13 mouse cellular contexts compared by ENCODE assay signal in genomic region chr16:7638955-7639755, GRCm38 (mm10).
A peak's percentile ranks its signal among the peaks of the same experiment; 100 is the strongest.
DNase-seq lines count a peak whose midpoint lies in the region; ATAC-seq and TF ChIP-seq lines count a peak whose summit lies in the region.
"Had no signal": no experiment of that assay in that cellular context is flagged by ENCODE, and none has a peak within 500 bp of the region (broad histone marks: within the 10 kb centered on the region; RNA-seq: fewer than 3 reads in every experiment).

No protein-coding gene starts in this region.

- no peaks in the 10 kb centered on the region for H3K79me2 ChIP-seq in heart, adult 2 months (replicated peaks; ENCODE audit: control insufficient read depth, insufficient read depth, low read length)

- H3K4me3 ChIP-seq in heart, adult 2 months: no peak overlapping the region
- H3K4me3 ChIP-seq in hindbrain, embryonic 13.5 days: no peak overlapping the region
- no peak overlapping the region for H3K4me3 ChIP-seq in neural tube, embryonic 14.5 days (ENCODE audit: low read depth, low read length)
- H3K4me3 ChIP-seq: limb, embryonic 15.5 days had no signal

- no peaks in the 10 kb centered on the region for H3K4me1 ChIP-seq in heart, adult 2 months (ENCODE audit: control insufficient read depth, insufficient read depth, low read length)
- peaks cover 34% of the 10 kb centered on the region for H3K4me1 ChIP-seq in hindbrain, embryonic 13.5 days (replicated peaks)
- H3K4me1 ChIP-seq in neural tube, embryonic 14.5 days (ENCODE audit: control insufficient read depth, insufficient read depth, low read length): peaks cover 15% of the 10 kb centered on the region

- no peak overlapping the region for H3K27ac ChIP-seq in heart, adult 2 months
- peak overlapping the region; percentile 69 for H3K27ac ChIP-seq in hindbrain, embryonic 13.5 days
- peak overlapping the region; percentile 60 for H3K27ac ChIP-seq in neural tube, embryonic 14.5 days (ENCODE audit: low read depth, low read length)
- H3K27ac ChIP-seq: limb, embryonic 15.5 days had no signal

- no peak for TF ChIP-seq POLR2A in heart, adult 2 months (IDR thresholded peaks at IDR 0.05; ENCODE audit: insufficient read depth, low read depth, low read length)

- intact Hi-C loops in heart, adult 2 months (cut with DNase I): no loop called here

- no peaks in the 10 kb centered on the region for H3K27me3 ChIP-seq in heart, adult 2 months (ENCODE audit: control insufficient read depth, insufficient read depth, low read length)
- no peaks in the 10 kb centered on the region for H3K27me3 ChIP-seq in hindbrain, embryonic 13.5 days
- H3K27me3 ChIP-seq in neural tube, embryonic 14.5 days (ENCODE audit: control insufficient read depth, insufficient read depth, low read length): no peaks in the 10 kb centered on the region
- H3K27me3 ChIP-seq: limb, embryonic 15.5 days had no signal

- no peaks in the 10 kb centered on the region for H3K36me3 ChIP-seq in heart, adult 2 months (ENCODE audit: control insufficient read depth, insufficient read depth, low read length)
- H3K36me3 ChIP-seq in hindbrain, embryonic 13.5 days: no peaks in the 10 kb centered on the region
- no peaks in the 10 kb centered on the region for H3K36me3 ChIP-seq in neural tube, embryonic 14.5 days (ENCODE audit: control insufficient read depth, insufficient read depth, low read length)
- H3K36me3 ChIP-seq: limb, embryonic 15.5 days had no signal

- ATAC-seq in hindbrain, embryonic 13.5 days (ENCODE audit: low FRiP score): 0 out of 2 replicates have a peak, but pooled peaks have one; percentile 32
- no peak; the same call in 1 of the 2 replicates for ATAC-seq in neural tube, embryonic 14.5 days (ENCODE audit: low read depth)
- ATAC-seq in monocyte, adult 5-6 weeks (replicated peaks; ENCODE audit: insufficient number of reproducible peaks, low FRiP score, low TSS enrichment, poor library complexity, severe bottlenecking): no peak

- WGBS in heart, adult 2 months: 56% methylated on average over 15 of the region's 15 CpGs
- WGBS in hindbrain, embryonic 13.5 days: 36% methylated on average over 15 of the region's 15 CpGs
- 37% methylated on average over 15 of the region's 15 CpGs for WGBS in neural tube, embryonic 14.5 days

- no peak for TF ChIP-seq EP300 in heart, adult 2 months (IDR thresholded peaks at IDR 0.05; ENCODE audit: insufficient read depth, low read depth, low read length)

- no peak overlapping the region for H3K4me2 ChIP-seq in hindbrain, embryonic 13.5 days
- H3K4me2 ChIP-seq in neural tube, embryonic 14.5 days (ENCODE audit: low read depth, low read length): no peak overlapping the region
- H3K4me2 ChIP-seq: limb, embryonic 15.5 days had no signal

- peak; percentile 44 for DNase-seq in heart, adult 11 months
- DNase-seq in heart, adult 2 months: no peak
- peak; percentile 30 to 32 for DNase-seq in right cerebral cortex, postnatal 10 days (ENCODE audit: low spot score in 2 of 2)
- no peak for DNase-seq in right cerebral cortex, postnatal 14 days
- DNase-seq in kidney, postnatal 10 days: no peak
- DNase-seq: adrenal gland, postnatal 14 days; cerebellum, adult 11-12 months; kidney, adult 9 months; retina, postnatal 1 day had no signal

- H3K9ac ChIP-seq in heart, adult 2 months (ENCODE audit: low read depth, low read length): no peak overlapping the region
- H3K9ac ChIP-seq in hindbrain, embryonic 13.5 days: peak overlapping the region; percentile 43; the same call in 1 of the 2 replicates
- 0 out of 2 replicates have a peak overlapping the region, but pooled peaks have one; percentile 13 for H3K9ac ChIP-seq in neural tube, embryonic 14.5 days (replicated peaks; ENCODE audit: low read depth, low read length)
- H3K9ac ChIP-seq: limb, embryonic 15.5 days had no signal

- no peak for TF ChIP-seq CTCF in heart, adult 2 months (IDR thresholded peaks at IDR 0.05)

- no peaks in the 10 kb centered on the region for H3K9me3 ChIP-seq in hindbrain, embryonic 13.5 days
- no peaks in the 10 kb centered on the region for H3K9me3 ChIP-seq in neural tube, embryonic 14.5 days (ENCODE audit: control insufficient read depth, low read length)
- H3K9me3 ChIP-seq: limb, embryonic 15.5 days had no signal

Comparison
In these comparisons a context has a peak if more than half of its experiments do, and no peak if none do; other contexts are left out.
1. DNase-seq: peak in heart, adult 11 months (single experiment) and right cerebral cortex, postnatal 10 days (2 of 2); none in heart, adult 2 months (0 of 2), right cerebral cortex, postnatal 14 days (single experiment) and kidney, postnatal 10 days (single experiment).